Mouse (Mus musculus) T-helper 1 cell (primary cell): ENCODE data around the gene Dennd1c.

Experiments used
- in situ Hi-C: fragments of 300-600 bp; cut with MboI, MseI; formaldehyde crosslinking; loops from one replicate; pipeline ENCODE4 v1.15.1; 2025; ENCODE audit warnings: high pct_unique_total_duplicates

Gene Dennd1c

DNA sequence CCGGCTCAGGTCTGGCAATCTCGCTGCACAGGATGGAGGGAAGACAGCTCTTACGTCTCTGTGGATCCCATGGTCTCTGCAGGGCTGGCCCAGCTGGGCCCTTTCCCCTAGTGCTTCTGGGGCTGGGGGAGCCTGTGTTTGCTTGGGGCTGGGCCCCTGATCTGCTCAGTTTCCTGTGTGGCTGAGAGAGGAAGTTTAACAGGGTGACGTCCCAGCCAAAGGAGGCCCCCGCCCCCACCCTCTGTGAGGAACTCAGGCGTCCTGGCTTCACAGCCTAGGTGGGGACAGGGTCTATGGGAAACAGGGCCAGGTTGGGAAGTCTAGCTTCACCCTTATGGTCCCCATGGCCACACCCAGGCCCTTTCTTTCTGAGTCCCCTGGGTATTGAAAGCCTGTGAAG lies at the start of gene Dennd1c:
Dennd1c (minus strand) TSS at position 179 of the 400 bp plus-strand sequence.
- in situ Hi-C loops, result no loop called here

- in situ Hi-C loops, result no loop called here
Measured at GRCm38 (mm10) chr17:57125853-57126622, 47.7 kb upstream of the Dennd1c start.

GRCm38 (mm10) chr17:57124792-57125191 lies 46.5 kb upstream of the Dennd1c start:
- in situ Hi-C loops, result no loop called here

DNA sequence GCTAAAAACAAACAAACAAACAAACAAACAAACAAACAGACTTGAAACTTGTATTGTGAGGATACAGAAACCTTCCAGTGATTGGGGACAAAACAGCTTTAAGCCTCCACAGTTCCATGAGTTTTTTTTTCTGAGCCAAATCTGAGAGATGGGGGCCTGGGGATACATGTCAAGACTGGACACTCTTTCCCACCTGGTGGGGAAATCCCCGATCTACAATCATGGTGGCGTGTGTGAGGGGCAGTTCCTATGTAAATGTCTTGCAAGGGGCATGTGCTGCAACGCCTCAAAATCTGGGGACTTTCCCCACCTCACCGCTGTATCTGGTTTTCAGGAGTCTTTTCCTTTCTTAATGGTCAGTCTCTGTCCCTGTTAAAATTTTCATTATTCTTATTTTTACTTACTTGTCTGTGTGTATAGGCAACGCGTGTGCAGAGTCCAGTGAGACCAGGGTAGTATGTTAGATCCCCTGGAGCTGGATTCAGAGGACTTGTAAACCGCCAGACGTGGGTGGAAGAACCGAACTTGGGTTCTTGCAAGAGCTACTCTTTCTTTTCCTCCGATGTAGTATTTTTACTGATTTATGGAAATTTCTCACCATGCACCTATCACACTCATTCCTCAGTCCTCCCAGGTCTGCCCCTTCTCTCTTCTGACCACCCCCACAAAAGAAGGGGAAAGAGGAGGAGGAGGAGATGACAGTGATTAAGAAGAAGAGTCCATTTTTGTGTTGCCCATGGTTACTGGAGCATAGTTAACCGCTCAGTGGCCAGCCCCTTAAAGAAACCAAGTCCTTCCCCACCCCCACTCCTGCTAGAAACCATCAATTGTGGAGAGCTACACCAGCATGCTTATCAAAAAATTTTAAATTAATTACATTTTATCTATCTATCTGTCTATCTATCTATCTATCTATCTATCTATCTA lies 45.1 kb upstream of the Dennd1c start:
- in situ Hi-C loops, result no loop called here

DNA sequence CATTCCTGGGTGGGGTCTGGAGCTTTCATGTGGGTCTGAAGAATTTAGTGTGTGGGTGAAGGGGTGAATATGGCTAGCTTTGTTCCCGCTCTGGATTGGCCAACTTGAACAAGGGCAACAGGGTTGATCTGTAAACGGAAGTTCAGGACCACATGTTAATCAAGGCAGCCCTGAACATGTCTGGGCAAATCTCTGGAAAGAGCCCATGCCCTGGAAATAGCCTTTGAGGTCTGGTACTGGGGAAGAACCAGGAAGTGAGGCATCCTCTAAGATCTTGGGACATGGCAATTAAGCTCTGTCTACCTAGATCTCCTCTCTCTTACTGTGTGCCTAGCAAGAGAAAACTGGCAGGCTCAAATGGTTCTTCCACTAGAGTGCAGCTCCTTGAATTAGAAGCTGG lies 43.5 kb upstream of the Dennd1c start:
- in situ Hi-C loops, result no loop called here

DNA sequence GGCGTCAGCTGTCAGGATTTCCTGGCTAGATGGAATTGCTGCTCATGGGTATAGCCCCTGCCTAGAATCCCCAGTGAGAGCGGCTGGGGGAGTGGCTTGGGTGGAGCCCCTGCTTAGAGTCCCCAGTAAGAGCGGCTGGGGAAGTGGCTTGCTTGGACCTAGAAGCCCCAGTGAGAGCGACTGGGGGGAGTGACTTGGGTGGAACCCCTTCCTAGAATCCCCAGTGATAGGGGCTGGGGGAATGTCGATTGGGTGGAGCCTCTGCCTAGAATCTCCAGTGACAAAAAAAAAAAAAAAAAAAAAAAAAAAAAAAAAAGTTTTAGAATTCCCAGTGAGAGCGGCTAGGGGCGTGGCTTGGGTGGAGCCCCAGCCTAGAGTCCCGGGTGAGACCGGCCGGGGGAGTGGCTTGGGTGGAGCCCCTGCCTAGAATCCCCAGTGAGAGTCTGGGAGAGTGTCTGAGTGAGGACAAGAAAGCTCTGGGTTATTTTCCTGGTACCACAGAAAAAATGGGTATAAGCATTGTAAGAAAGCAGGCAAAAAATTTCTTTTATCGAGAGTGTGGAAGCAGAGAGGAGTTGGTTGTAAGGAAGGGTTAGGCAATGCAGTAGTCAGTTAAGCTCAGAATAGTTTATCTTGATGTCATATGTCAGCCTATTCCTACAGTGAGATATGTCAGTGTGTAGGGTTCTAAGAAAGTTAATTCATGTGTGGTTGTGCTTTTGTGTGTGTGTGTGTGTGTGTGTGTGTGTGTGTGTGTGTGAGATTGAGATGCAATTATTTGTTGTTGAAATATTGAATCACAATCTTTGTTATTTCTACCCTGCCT lies 40.4 kb upstream of the Dennd1c start:
- in situ Hi-C loops, result no loop called here

- in situ Hi-C loops, result no loop called here
Measured at GRCm38 (mm10) chr17:57116801-57117200, 38.5 kb upstream of the Dennd1c start.

DNA sequence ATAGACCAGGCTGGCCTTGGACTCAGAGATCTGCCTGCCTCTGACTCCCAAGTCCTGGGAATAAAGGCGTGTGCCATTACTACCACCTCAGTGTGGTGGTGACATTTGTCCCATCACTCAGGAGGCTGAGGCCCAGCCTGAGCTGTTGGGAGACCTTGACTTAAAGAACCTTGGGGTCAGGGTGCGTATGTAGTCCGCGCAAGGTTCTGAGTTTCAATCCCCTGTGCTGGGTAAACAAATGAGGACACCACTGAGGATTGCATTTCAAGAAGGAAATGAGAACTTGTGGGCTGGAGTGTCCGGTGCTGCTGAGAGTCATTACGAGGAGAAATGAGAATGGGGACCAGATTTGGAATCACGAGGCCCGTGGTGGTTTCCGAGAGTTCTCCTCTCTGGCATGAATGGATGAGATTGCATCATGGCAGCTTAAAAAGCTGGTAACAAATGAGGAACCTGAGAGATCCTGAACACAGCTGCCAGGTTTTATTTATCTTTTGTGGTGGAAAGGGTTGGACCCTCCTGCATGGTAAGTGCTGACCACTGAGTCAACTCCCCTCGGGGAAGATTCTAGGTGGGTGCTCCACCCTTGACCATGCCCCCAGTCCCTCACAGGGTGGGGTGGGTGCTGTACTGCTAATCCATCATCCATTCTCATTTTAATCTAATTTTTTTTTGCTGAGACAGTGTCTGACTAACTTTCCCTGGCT lies 34.6 kb upstream of the Dennd1c start:
- in situ Hi-C loops, result no loop called here

DNA sequence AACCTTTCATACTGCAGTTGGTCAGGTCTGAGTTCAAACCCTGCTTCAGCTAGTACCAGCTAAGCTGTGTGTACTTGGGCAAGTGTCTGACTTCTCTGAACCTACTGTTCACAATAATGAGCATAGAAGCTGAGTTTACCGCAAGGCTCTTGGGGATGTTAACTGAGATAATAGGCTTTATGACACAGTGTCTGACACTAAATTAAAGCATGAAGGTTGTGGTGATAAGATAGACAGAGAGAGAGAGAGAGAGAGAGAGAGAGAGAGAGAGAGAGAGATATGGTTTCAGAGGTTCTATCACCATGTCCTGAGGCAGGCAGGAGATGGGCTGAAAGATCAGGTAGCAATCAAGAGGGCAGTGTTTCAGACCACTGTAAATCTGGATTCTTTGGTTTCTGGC lies 31.7 kb upstream of the Dennd1c start:
- in situ Hi-C loops, result no loop called here

DNA sequence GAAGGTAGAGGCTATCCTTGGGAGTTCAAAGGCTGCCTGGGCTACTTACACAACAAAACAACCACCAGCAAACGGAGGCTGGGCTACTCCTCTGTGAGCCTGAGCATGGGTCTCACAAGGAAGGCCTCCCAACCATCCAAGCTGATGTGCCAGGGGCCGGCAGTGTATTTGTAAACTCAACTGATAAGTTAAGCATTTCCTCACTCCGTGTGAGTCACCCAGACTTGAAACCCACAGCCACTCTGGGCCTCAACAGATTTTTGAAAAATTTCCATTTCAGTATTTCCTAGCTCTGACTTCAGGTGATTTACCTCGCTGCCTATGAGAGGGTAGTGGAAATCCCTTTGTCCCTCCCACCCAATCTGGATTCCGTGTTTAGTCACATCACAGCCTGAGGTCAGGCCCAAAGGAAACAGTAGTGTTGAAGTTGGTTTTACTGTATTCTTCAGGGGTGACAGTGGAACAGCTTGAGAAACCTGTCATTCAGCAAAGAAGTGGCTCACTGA lies 30.4 kb upstream of the Dennd1c start:
- in situ Hi-C loops, result no loop called here

DNA sequence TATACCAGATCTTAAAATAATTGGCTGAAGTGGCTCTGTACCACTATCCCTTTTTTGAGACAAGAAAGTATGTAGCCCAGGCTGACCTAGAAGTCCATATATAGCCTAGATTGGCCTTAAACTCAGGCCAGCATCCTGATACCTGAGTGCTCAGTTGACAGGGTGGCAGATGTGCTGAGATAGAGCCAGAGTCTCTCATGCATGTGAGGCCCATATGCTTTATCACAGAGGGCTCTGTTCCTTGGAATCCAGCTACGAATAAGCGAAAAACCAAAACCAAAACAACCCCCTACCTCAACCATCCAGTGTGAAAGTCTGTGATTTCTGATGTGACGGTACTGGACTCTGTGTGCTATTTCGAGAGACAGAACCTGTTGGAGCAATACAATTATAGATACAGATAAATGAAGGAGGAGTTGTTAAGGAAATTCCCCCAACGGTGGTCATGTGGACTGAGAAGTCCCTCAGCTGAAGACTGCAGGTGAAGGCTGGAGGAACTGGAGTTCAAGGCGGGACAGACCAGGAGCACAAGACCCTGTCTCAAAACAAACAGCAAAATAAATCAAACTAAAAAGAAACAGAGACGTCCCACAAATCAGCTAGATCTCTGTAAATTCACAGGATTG lies 29.8 kb upstream of the Dennd1c start:
- in situ Hi-C loops, result no loop called here

DNA sequence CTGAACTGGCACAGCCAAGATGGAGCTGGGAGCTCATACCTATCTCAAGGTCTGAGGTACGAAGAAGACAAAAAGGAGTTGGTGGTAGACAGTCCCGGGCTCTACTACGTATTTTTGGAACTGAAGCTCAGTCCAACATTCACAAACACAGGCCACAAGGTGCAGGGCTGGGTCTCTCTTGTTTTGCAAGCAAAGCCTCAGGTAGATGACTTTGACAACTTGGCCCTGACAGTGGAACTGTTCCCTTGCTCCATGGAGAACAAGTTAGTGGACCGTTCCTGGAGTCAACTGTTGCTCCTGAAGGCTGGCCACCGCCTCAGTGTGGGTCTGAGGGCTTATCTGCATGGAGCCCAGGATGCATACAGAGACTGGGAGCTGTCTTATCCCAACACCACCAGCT lies 28.8 kb upstream of the Dennd1c start:
- in situ Hi-C loops, result no loop called here

- in situ Hi-C loops, result no loop called here
Measured at GRCm38 (mm10) chr17:57106035-57106368, 27.7 kb upstream of the Dennd1c start.

- in situ Hi-C loops, result no loop called here
Measured at GRCm38 (mm10) chr17:57105181-57106034, 27.1 kb upstream of the Dennd1c start, which contains the start of gene Tnfsf9. Gene Tnfsf9, plus strand, starts transcription at chr17:57105325.

- in situ Hi-C loops, result loop anchor here (5.0 kb wide), 1 partner anchor 63 kb away; no protein-coding TSS in a partner anchor
Measured at GRCm38 (mm10) chr17:57104496-57104895, 26.2 kb upstream of the Dennd1c start.

- in situ Hi-C loops, result loop anchor here (5.0 kb wide), 1 partner anchor 65 kb away; no protein-coding TSS in a partner anchor
Measured at GRCm38 (mm10) chr17:57102276-57102675, 24.0 kb upstream of the Dennd1c start.

DNA sequence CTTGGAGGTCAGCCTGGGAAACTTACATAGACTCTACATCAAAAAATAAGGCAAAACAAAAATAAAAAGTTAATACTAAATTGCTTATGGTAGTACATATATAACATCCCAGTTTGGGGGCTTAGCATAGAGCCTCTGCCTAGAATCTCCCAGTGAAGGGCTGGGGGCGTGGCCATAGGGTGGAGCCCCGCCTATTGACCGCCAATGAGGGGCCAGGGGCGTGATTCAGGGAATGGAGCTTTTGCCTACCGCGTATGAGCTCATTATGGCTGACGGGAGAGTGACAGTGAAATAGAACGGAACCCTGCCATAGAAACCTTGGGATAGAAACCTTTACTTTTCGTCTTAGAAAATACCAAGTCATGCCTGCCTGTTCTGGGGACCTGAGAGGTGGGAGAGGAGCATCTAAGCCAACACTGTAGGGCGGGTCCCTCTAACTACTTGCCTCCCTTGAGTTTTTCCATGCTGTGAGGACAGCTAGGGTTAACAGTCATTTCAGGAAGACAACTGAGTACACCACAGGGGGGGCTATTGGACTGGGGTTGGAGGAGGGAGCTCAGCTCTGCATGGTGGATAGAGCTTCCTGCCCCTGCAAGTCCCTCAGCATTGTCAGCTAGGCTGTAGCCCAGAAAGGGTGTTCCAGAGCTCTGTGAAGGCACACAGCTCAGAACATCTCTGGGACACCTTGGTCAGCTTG lies 21.5 kb upstream of the Dennd1c start:
- in situ Hi-C loops, result loop anchor here (5.0 kb wide), 1 partner anchor 68 kb away; no protein-coding TSS in a partner anchor

GRCm38 (mm10) chr17:57098321-57098720 lies 20.0 kb upstream of the Dennd1c start:
- in situ Hi-C loops, result no loop called here

DNA sequence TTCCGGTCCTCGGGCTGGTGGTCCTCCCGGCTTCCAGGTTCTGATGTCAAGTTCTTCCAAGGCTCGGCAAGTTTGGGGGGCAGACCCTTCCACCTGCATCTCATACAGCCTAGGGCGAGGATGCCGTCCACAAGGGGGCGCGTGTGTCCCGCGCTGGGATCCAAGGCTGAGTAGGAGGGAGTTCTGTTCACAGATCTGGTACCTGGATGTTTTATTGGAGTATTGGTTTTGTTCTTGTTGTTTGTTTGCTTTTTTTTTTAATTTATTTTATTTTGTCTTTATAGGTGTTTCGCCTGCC lies 18.3 kb upstream of the Dennd1c start:
- in situ Hi-C loops, result no loop called here
